Mouse (Mus musculus): ENCODE measurements around the gene Sap30bp. TPM values are rescaled to one million over a fixed set of nuclear protein-coding genes. Genes with fewer than 3 reads are reported as not detected.

Gene Sap30bp
- polyA plus RNA-seq, 2 experiments: 20.0 to 22.6 TPM

DNA sequence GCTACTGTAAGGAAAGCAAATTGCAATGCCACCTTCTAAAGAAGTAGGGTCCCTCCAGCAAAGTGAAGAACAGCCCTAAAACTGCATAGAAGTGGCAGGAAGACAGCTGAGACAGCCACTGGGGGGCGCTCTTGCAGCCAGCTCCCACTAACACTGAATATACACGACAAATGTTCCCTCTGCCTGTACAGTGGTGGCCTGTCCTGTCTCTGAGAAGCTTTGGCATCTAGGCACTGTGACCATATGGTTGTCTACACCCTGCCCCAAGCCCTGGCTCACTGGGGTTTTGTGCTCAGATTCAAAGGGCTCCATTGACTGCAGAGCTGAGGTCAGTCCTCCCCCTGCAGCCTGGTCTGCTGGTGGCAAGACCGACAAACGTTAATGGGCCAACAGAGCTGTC lies 34.2 kb upstream of the Sap30bp start:
- WGBS (ENCODE audit: insufficient replicate concordance): 9% methylated on average over 4 of the region's 4 CpGs
- no peak; the same call in 1 of the 2 replicates for TF ChIP-seq EP300 (IDR thresholded peaks at IDR 0.05; ENCODE audit: low read depth)
- peak; percentile 98 for TF ChIP-seq CTCF (IDR thresholded peaks at IDR 0.05; ENCODE audit: low read depth)
- Histone ChIP-seq H3K4me3 (ENCODE audit: insufficient read depth in 1 of 2, low read depth in 2 of 2, low read length in 2 of 2) (no peak overlapping the region; a peak in 1 of 4 replicates), H3K27me3 (ENCODE audit: control insufficient read depth, insufficient read depth, low read length) (no peaks in the 10 kb centered on the region), H3K27ac (peak overlapping the region; percentile 100), H3K4me2 (ENCODE audit: low read depth) (peak overlapping the region; percentile 95), H3K9ac (replicated peaks) (peak overlapping the region; percentile 90), H3K4me1 (replicated peaks; ENCODE audit: control insufficient read depth in 2 of 2, insufficient read depth in 2 of 2, low read length in 1 of 2) (peaks cover 38 to 45% of the 10 kb centered on the region in 2 experiments), H3K36me3 (replicated peaks; ENCODE audit: control insufficient read depth, insufficient read depth, low read depth) (peaks cover 6% of the 10 kb centered on the region), H3K9me3 (ENCODE audit: control insufficient read depth, low read length) (no peaks in the 10 kb centered on the region)
- ATAC-seq (ENCODE audit: insufficient read depth): no peak
- peak in 2 of 3 experiments; percentile 58 to 68 for DNase-seq (ENCODE audit: low read depth in 3 of 3, low spot score in 3 of 3)

DNA sequence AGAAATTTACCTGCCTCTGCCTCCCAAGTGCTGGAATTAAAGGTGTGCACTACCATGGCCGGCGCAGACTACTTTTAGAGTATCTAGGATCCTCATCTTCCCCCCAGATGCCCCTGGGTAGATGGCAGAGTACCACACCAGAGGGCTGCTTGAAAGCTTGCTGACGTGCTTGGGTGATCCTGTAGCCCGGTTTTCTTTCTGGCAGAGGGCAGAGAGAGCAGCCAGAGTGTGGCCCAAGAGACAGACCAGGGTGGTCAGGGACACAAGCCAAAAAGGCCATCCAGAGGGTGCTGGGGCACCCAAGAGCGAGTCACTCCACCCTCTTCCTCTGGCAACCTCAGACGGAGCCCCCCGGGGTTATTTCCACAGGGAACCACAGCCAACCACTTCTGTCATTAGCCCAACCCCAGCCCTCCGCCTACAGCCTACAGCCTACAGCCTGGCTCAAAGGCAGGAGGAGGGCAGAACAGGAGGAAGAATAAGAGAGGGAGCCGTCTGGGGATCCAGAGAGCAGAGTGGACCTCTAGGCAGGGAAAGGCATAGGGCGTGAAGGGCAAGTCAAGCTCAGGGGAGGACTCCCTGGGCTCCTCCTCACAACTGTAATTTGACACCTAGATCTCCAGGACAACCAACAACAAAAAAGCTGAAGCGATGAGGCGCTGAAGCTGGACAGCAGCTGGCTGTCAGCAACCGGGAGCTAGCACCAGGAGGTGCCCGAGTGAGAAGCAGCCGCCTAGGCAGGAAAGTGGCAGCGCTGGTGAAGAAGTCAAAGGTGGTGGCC lies 33.4 kb upstream of the Sap30bp start, which contains the start of gene Smim5:
TSS of gene Smim5 (plus strand) at position 481 of the 781 bp plus-strand sequence.
- Histone ChIP-seq H3K4me1 (replicated peaks; ENCODE audit: control insufficient read depth in 2 of 2, insufficient read depth in 2 of 2, low read length in 1 of 2) (peaks cover 46 to 53% of the 10 kb centered on the region in 2 experiments), H3K27me3 (ENCODE audit: control insufficient read depth, insufficient read depth, low read length) (no peaks in the 10 kb centered on the region), H3K36me3 (replicated peaks; ENCODE audit: control insufficient read depth, insufficient read depth, low read depth) (peaks cover 14% of the 10 kb centered on the region), H3K4me3 (ENCODE audit: insufficient read depth in 1 of 2, low read depth in 2 of 2, low read length in 2 of 2) (peak within 1 kb of the TSS; percentile 70), H3K9me3 (ENCODE audit: control insufficient read depth, low read length) (no peaks in the 10 kb centered on the region), H3K4me2 (ENCODE audit: low read depth) (peak within 1 kb of the TSS; percentile 95), H3K27ac (peak within 1 kb of the TSS; percentile 100), H3K9ac (replicated peaks) (peak within 1 kb of the TSS; percentile 90)
- ATAC-seq (ENCODE audit: insufficient read depth) (peak; percentile 22), DNase-seq (ENCODE audit: low read depth in 3 of 3, low spot score in 3 of 3) (peak in 1 of 3 experiments; percentile 79)
- 17% methylated on average over 16 of the region's 16 CpGs for WGBS (ENCODE audit: insufficient replicate concordance)
- TF ChIP-seq EP300 (IDR thresholded peaks at IDR 0.05; ENCODE audit: low read depth): 0 out of 2 replicates have a peak, but pooled peaks have one; percentile 5
- peak; percentile 31; the same call in 1 of the 2 replicates for TF ChIP-seq CTCF (IDR thresholded peaks at IDR 0.05; ENCODE audit: low read depth)

DNA sequence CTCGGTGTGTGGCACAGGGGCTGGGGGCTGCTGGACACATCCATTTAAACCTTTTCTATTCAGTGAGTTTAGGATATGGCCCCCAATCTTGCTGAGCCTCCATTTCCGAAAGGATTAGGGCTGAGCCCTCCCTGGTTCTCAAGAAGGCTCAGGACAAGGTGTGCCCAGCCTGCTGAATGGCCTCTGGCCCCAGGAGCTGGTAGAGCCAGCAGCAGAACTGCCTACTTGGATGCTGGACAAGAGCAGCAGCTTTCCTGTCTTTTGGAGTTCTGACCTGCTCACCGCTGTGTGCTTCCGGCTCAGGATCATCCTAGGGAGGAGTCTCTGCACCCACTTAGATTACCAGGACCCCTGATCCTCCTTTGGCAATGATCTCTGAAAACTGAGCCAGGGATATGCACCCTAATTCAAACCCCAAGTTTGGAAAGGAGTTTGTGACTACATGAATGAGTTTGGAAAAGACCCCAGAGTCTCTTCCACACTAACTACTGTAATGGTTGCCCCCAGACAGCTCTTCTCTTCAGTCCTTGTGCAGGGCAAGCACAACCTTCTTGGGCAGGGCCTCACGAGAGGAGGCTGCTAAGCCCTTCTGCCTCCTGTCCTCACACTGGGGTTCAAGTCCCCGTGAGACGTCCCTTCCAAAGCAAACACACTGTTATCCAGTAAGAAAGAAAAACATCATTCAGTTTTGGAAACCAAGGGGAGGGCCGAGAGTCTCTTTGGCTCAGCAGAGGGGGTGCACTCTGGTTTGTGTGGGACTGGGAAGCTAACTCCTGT lies 32.3 kb upstream of the Sap30bp start:
- H3K27ac ChIP-seq: peak overlapping the region; percentile 100
- ATAC-seq (ENCODE audit: insufficient read depth) (no peak), DNase-seq (ENCODE audit: low read depth in 3 of 3, low spot score in 3 of 3) (no peak)
- peaks cover 56 to 63% of the 10 kb centered on the region in 2 experiments for H3K4me1 ChIP-seq (replicated peaks; ENCODE audit: control insufficient read depth in 2 of 2, insufficient read depth in 2 of 2, low read length in 1 of 2)
- peak overlapping the region; percentile 70 for H3K4me3 ChIP-seq (ENCODE audit: insufficient read depth in 1 of 2, low read depth in 2 of 2, low read length in 2 of 2)
- H3K27me3 ChIP-seq (ENCODE audit: control insufficient read depth, insufficient read depth, low read length): no peaks in the 10 kb centered on the region
- 16% methylated on average over 8 of the region's 8 CpGs for WGBS (ENCODE audit: insufficient replicate concordance)
- H3K9ac ChIP-seq (replicated peaks): peak overlapping the region; percentile 90
- peaks cover 24% of the 10 kb centered on the region for H3K36me3 ChIP-seq (replicated peaks; ENCODE audit: control insufficient read depth, insufficient read depth, low read depth)
- H3K9me3 ChIP-seq (ENCODE audit: control insufficient read depth, low read length): no peaks in the 10 kb centered on the region
- peak overlapping the region; percentile 95 for H3K4me2 ChIP-seq (ENCODE audit: low read depth)
- no peak for TF ChIP-seq CTCF (IDR thresholded peaks at IDR 0.05; ENCODE audit: low read depth)

DNA sequence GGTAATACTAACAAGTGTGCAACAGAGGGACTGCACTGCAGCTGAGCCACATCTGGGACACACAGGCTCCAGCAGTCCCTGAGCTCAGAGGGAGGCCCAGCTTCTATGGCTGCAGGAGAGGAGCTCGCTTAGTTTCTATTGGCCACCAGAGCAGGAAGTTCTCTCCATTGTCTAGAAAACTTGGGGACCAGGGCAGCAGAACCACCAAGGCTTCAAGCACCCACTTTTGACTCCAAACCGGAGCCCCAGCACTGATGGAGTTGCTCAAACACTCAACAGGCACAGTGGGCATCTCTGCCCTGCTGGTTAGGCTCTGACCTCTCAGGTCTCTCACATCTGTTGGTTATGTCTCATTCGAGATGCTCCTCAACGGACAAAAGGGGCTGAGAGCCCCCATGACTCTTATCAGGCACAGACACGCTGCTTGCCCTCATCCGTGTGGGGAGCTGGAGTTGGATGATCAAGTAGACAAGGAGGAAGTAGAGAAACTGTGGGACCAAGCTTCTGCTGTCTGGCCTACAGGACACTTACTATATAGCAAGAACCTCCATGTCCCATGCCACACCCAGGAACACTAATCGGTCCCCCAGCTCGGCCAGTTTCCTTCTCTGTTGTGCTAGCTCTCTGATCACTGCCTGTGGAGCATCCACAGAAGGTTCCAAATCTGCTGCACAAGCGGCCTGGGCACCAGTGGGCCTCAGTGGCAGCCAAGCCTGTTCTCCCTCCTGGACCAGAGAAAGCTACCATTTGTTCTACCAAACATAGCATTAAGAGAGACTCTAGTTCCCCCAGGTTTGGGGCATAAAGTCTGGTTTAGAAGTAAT lies 31.5 kb upstream of the Sap30bp start:
- H3K9me3 ChIP-seq (ENCODE audit: control insufficient read depth, low read length): no peaks in the 10 kb centered on the region
- peak overlapping the region; percentile 70 for H3K4me3 ChIP-seq (ENCODE audit: insufficient read depth in 1 of 2, low read depth in 2 of 2, low read length in 2 of 2)
- ATAC-seq (ENCODE audit: insufficient read depth) (peak; percentile 58), DNase-seq (ENCODE audit: low read depth in 3 of 3, low spot score in 3 of 3) (peak; percentile 76 to 80 (median 77))
- TF ChIP-seq EP300 (IDR thresholded peaks at IDR 0.05; ENCODE audit: low read depth) (peak; percentile 92), CTCF (IDR thresholded peaks at IDR 0.05; ENCODE audit: low read depth) (no peak)
- WGBS (ENCODE audit: insufficient replicate concordance): 14% methylated on average over 9 of the region's 9 CpGs
- H3K27ac ChIP-seq: peak overlapping the region; percentile 100
- H3K9ac ChIP-seq (replicated peaks): peak overlapping the region; percentile 90
- H3K27me3 ChIP-seq (ENCODE audit: control insufficient read depth, insufficient read depth, low read length): no peaks in the 10 kb centered on the region
- H3K4me1 ChIP-seq (replicated peaks; ENCODE audit: control insufficient read depth in 2 of 2, insufficient read depth in 2 of 2, low read length in 1 of 2): peaks cover 60 to 66% of the 10 kb centered on the region in 2 experiments
- peak overlapping the region; percentile 95 for H3K4me2 ChIP-seq (ENCODE audit: low read depth)
- H3K36me3 ChIP-seq (replicated peaks; ENCODE audit: control insufficient read depth, insufficient read depth, low read depth): peaks cover 32% of the 10 kb centered on the region

Measured in liver, embryonic 14.5 days (tissue).